Mouse (Mus musculus): ENCODE measurements around the gene Mesp2. TPM values are rescaled to one million over a fixed set of nuclear protein-coding genes. Genes with fewer than 3 reads are reported as not detected.

Mesp2 gene
- polyA plus RNA-seq, 1 experiment, result 6.4 TPM

- no peak overlapping the region for H3K4me3 ChIP-seq (ENCODE audit: control insufficient read depth, low read depth, low read length)
- H3K27ac ChIP-seq (ENCODE audit: control insufficient read depth, insufficient read depth, low read depth, low read length), result no peak overlapping the region
- H3K4me1 ChIP-seq (ENCODE audit: control insufficient read depth, insufficient read depth, low read length), result peaks cover 2% of the 10 kb centered on the region
- H3K36me3 ChIP-seq (ENCODE audit: control insufficient read depth, insufficient read depth, low read length), result no peaks in the 10 kb centered on the region
- TF ChIP-seq CTCF (IDR thresholded peaks at IDR 0.05; ENCODE audit: control insufficient read depth, insufficient read depth, insufficient replicate concordance, low read depth, low read length) (no peak), POLR2A (IDR thresholded peaks at IDR 0.05; ENCODE audit: control insufficient read depth, low read depth, low read length) (no peak)
- H3K27me3 ChIP-seq (ENCODE audit: control insufficient read depth, insufficient read depth, low read length), result no peaks in the 10 kb centered on the region
These were observed 11.9 kb upstream of the Mesp2 start for GRCm38 (mm10) chr7:79798606-79799005.

DNA sequence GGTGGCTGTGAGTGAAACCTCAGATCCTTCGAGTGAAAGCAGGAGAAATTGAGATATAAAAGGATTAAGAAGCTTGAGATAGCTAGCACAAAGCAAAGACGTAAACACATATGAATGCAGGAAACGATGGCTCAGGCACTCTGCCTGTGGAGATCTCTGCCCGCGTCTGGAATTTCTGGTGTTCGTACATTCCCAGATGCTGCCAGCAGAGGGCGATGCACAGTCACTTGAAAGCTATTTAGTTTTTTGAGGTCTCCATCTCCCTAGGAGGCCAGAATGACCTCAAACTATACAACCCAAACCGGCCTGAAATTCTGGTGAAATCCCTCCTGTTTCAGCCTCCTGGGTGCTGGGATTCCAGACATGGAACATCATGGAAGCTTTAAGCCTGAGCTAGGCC, 11.5 kb upstream of the Mesp2 start:
- no peaks in the 10 kb centered on the region for H3K27me3 ChIP-seq (ENCODE audit: control insufficient read depth, insufficient read depth, low read length)
- TF ChIP-seq CTCF (IDR thresholded peaks at IDR 0.05; ENCODE audit: control insufficient read depth, insufficient read depth, insufficient replicate concordance, low read depth, low read length) (peak; percentile 64; the same call in 1 of the 2 replicates), POLR2A (IDR thresholded peaks at IDR 0.05; ENCODE audit: control insufficient read depth, low read depth, low read length) (no peak)

DNA sequence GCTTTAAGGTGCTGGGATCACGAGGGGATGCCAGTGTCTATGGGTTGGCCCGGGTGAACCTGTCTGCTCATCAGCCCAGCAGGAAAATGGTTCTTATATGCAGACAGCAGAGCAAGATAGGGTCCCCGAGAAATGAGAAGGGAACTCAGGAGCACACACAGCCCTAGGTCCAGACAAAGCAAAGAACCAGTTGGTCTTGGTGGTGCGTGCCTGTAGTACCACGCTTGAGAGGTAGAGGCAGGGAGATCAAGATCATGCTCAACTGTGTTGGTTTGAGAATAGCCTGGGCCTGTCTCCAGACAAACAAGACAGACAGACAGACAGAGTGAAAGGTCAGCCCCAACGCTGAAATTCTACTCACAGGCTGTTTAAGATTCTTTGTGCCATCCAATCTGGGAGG, 11.0 kb upstream of the Mesp2 start:
- H3K27ac ChIP-seq (ENCODE audit: control insufficient read depth, insufficient read depth, low read depth, low read length), result no peak overlapping the region
- H3K4me1 ChIP-seq (ENCODE audit: control insufficient read depth, insufficient read depth, low read length), result no peaks in the 10 kb centered on the region
- no peak overlapping the region for H3K4me3 ChIP-seq (ENCODE audit: control insufficient read depth, low read depth, low read length)
- H3K36me3 ChIP-seq (ENCODE audit: control insufficient read depth, insufficient read depth, low read length), result no peaks in the 10 kb centered on the region
- no peaks in the 10 kb centered on the region for H3K27me3 ChIP-seq (ENCODE audit: control insufficient read depth, insufficient read depth, low read length)
- no peak for TF ChIP-seq POLR2A (IDR thresholded peaks at IDR 0.05; ENCODE audit: control insufficient read depth, low read depth, low read length)
- no peak for TF ChIP-seq CTCF (IDR thresholded peaks at IDR 0.05; ENCODE audit: control insufficient read depth, insufficient read depth, insufficient replicate concordance, low read depth, low read length)

More for the DNA sequence above, 11.5 kb upstream of the Mesp2 start:
- Histone ChIP-seq H3K27ac (ENCODE audit: control insufficient read depth, insufficient read depth, low read depth, low read length) (no peak overlapping the region), H3K4me3 (ENCODE audit: control insufficient read depth, low read depth, low read length) (no peak overlapping the region), H3K36me3 (ENCODE audit: control insufficient read depth, insufficient read depth, low read length) (no peaks in the 10 kb centered on the region), H3K4me1 (ENCODE audit: control insufficient read depth, insufficient read depth, low read length) (no peaks in the 10 kb centered on the region)

DNA sequence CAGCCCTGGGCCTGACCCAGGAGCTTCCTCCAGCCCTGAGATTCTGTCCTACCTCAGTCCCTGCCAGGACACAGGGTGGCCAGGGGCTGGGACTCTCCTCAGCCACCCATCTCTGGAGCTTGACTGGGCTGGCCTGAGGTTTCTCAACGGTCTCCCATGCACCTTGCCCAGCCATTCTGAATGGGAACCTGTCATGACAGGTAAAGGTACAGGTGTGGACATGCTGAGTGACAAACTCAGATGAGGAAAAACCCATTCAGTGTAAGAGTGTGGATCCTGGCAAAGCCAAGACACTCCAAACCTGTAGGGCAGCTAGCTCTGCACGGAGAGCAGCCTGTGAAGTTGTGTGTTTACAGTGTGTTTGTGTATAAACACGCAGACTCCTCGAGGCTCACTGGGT, 10.2 kb upstream of the Mesp2 start:
- Histone ChIP-seq H3K4me3 (ENCODE audit: control insufficient read depth, low read depth, low read length) (no peak overlapping the region), H3K4me1 (ENCODE audit: control insufficient read depth, insufficient read depth, low read length) (no peaks in the 10 kb centered on the region), H3K27ac (ENCODE audit: control insufficient read depth, insufficient read depth, low read depth, low read length) (no peak overlapping the region), H3K36me3 (ENCODE audit: control insufficient read depth, insufficient read depth, low read length) (no peaks in the 10 kb centered on the region), H3K27me3 (ENCODE audit: control insufficient read depth, insufficient read depth, low read length) (no peaks in the 10 kb centered on the region)
- TF ChIP-seq POLR2A (IDR thresholded peaks at IDR 0.05; ENCODE audit: control insufficient read depth, low read depth, low read length) (no peak), CTCF (IDR thresholded peaks at IDR 0.05; ENCODE audit: control insufficient read depth, insufficient read depth, insufficient replicate concordance, low read depth, low read length) (no peak)

- Histone ChIP-seq H3K36me3 (ENCODE audit: control insufficient read depth, insufficient read depth, low read length) (no peaks in the 10 kb centered on the region), H3K27me3 (ENCODE audit: control insufficient read depth, insufficient read depth, low read length) (no peaks in the 10 kb centered on the region), H3K27ac (ENCODE audit: control insufficient read depth, insufficient read depth, low read depth, low read length) (no peak overlapping the region), H3K4me3 (ENCODE audit: control insufficient read depth, low read depth, low read length) (no peak overlapping the region), H3K4me1 (ENCODE audit: control insufficient read depth, insufficient read depth, low read length) (no peaks in the 10 kb centered on the region)
- TF ChIP-seq CTCF (IDR thresholded peaks at IDR 0.05; ENCODE audit: control insufficient read depth, insufficient read depth, insufficient replicate concordance, low read depth, low read length) (no peak), POLR2A (IDR thresholded peaks at IDR 0.05; ENCODE audit: control insufficient read depth, low read depth, low read length) (no peak)
These were observed 9.1 kb upstream of the Mesp2 start for GRCm38 (mm10) chr7:79801391-79801790.

GRCm38 (mm10) chr7:79802037-79802436, 8.5 kb upstream of the Mesp2 start:
- no peak overlapping the region for H3K4me3 ChIP-seq (ENCODE audit: control insufficient read depth, low read depth, low read length)
- TF ChIP-seq CTCF (IDR thresholded peaks at IDR 0.05; ENCODE audit: control insufficient read depth, insufficient read depth, insufficient replicate concordance, low read depth, low read length) (no peak), POLR2A (IDR thresholded peaks at IDR 0.05; ENCODE audit: control insufficient read depth, low read depth, low read length) (no peak)
- H3K27me3 ChIP-seq (ENCODE audit: control insufficient read depth, insufficient read depth, low read length), result no peaks in the 10 kb centered on the region
- no peaks in the 10 kb centered on the region for H3K36me3 ChIP-seq (ENCODE audit: control insufficient read depth, insufficient read depth, low read length)
- no peak overlapping the region for H3K27ac ChIP-seq (ENCODE audit: control insufficient read depth, insufficient read depth, low read depth, low read length)
- no peaks in the 10 kb centered on the region for H3K4me1 ChIP-seq (ENCODE audit: control insufficient read depth, insufficient read depth, low read length)

DNA sequence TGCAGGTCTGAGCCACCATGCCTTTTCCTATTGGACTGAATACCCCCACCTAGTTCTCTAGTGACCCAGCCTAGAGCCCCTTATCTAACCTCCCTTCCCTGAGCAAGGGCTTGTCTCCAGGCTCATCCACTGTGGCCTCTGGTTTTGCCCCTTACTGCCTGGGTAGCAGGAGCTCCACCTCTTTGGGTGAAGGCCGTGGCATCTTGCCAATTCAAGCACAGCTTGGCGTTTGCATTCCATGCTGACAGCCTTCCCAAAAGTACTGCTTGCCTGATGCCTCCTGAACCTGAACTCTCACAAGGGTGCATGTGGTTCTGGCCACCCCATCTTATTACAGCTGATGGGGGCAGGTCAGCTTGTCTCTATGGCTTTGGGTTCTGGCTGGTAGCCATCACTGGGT, 6.6 kb upstream of the Mesp2 start:
- H3K36me3 ChIP-seq (ENCODE audit: control insufficient read depth, insufficient read depth, low read length), result no peaks in the 10 kb centered on the region
- H3K27me3 ChIP-seq (ENCODE audit: control insufficient read depth, insufficient read depth, low read length), result no peaks in the 10 kb centered on the region
- H3K4me3 ChIP-seq (ENCODE audit: control insufficient read depth, low read depth, low read length), result no peak overlapping the region
- no peak for TF ChIP-seq CTCF (IDR thresholded peaks at IDR 0.05; ENCODE audit: control insufficient read depth, insufficient read depth, insufficient replicate concordance, low read depth, low read length)
- no peak for TF ChIP-seq POLR2A (IDR thresholded peaks at IDR 0.05; ENCODE audit: control insufficient read depth, low read depth, low read length)
- no peaks in the 10 kb centered on the region for H3K4me1 ChIP-seq (ENCODE audit: control insufficient read depth, insufficient read depth, low read length)
- no peak overlapping the region for H3K27ac ChIP-seq (ENCODE audit: control insufficient read depth, insufficient read depth, low read depth, low read length)

DNA sequence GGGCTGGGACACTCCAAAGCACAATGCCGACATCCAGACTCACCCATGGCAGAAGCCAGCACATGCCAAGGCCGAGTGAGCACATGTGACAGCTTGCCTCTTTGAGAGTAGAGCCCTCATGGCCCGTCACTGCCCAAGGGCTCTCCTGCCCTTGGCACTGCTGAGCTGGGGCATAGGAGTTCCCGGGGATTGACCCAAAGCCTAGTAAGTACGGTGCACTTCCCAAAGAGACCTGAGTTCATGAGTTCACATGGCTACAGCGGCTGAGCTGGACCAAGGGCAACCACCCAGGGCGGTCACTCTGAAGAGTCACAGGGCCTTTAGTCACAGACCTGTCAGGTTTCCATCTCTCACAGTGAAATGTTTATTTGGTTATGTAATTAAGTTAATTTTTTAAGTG, 2.0 kb upstream of the Mesp2 start:
- TF ChIP-seq CTCF (IDR thresholded peaks at IDR 0.05; ENCODE audit: control insufficient read depth, insufficient read depth, insufficient replicate concordance, low read depth, low read length), result no peak
- no peak for TF ChIP-seq POLR2A (IDR thresholded peaks at IDR 0.05; ENCODE audit: control insufficient read depth, low read depth, low read length)
- Histone ChIP-seq H3K27me3 (ENCODE audit: control insufficient read depth, insufficient read depth, low read length) (no peaks in the 10 kb centered on the region), H3K27ac (ENCODE audit: control insufficient read depth, insufficient read depth, low read depth, low read length) (no peak overlapping the region), H3K36me3 (ENCODE audit: control insufficient read depth, insufficient read depth, low read length) (no peaks in the 10 kb centered on the region), H3K4me1 (ENCODE audit: control insufficient read depth, insufficient read depth, low read length) (peaks cover 10% of the 10 kb centered on the region), H3K4me3 (ENCODE audit: control insufficient read depth, low read depth, low read length) (no peak overlapping the region)
